Mouse (Mus musculus) cerebellum, adult 2 months (tissue): ENCODE measurements around the gene Map2. TPM values are rescaled to one million over a fixed set of nuclear protein-coding genes. Genes with fewer than 3 reads are reported as not detected.

Source experiments
- DNase-seq, 2 experiments: peaks; one replicate each; pipeline ENCODE4 v3.0.0; 2021
- H3K27ac ChIP-seq: fragments of 200-500 bp; 2 replicates; pipeline ENCODE4 v1.5.1; 2012; ENCODE audit warnings: low read length, control low read depth, inconsistent platforms; ENCODE audit not compliant: insufficient read depth
- H3K27me3 ChIP-seq: fragments of 200-500 bp; 2 replicates; pipeline ENCODE4 v1.6.1; 2012; ENCODE audit warnings: inconsistent platforms, mild to moderate bottlenecking, low read length, moderate library complexity; ENCODE audit not compliant: control insufficient read depth, insufficient read depth
- H3K4me1 ChIP-seq: fragments of 200-500 bp; 2 replicates; pipeline ENCODE4 v1.6.1; 2011; ENCODE audit warnings: low read length; ENCODE audit not compliant: control insufficient read depth, insufficient read depth
- H3K4me3 ChIP-seq: fragments of 200-500 bp; replicated peaks from 2 replicates; pipeline ENCODE3; 2011; ENCODE audit warnings: mild to moderate bottlenecking, low read depth, low read length, control low read depth; ENCODE audit not compliant: insufficient read depth
- CTCF ChIP-seq: fragments of 200-500 bp; IDR thresholded peaks from 2 replicates; pipeline ENCODE4 v1.5.1; 2011; ENCODE audit warnings: low read depth, mild to moderate bottlenecking, control low read depth, low read length, moderate library complexity, borderline replicate concordance; ENCODE audit not compliant: insufficient read depth
- POLR2A ChIP-seq: fragments of 200-500 bp; IDR thresholded peaks from 2 replicates; pipeline ENCODE4 v1.6.1; 2011; ENCODE audit warnings: low read length, control low read depth, borderline replicate concordance; ENCODE audit not compliant: insufficient read depth
- WGBS: fragments of 180-500 bp; shearing (Covaris S2); methylation state at CpG from one replicate; pipeline ENCODE4 v1.1.7; 2018; 5-methylcytosine and 5-hydroxymethylcytosine counted together
- polyA plus RNA-seq: library from polyadenylated mRNA; depleted of rRNA; stranded (reverse); fragments of >200 nt; gene quantifications from 2 replicates; pipeline ENCODE4 v1.2.3, GENCODE M21; 2012

Gene Map2
- polyA plus RNA-seq, 1 experiment = 259 TPM

DNA sequence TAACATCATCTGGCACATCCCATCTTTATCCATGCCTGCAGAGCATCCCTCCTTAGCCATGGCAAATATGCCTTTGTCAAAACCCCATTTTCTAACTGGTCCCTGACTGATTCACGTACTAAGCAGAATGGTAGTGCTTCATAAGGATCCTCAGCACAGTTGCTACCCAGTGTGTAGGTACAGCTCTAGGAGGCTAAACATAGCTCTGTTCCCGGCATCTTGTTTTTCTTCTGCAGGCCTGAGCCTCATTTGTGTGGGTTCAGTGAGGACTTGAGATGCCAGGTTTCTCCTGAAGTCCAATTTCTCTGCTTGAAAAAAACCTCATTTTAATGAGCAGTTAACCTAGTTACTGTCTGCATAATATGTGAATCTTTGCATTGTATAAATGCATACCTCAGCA lies 30.4 kb downstream of the Map2 start:
- H3K27ac ChIP-seq = no peak overlapping the region
- H3K4me3 ChIP-seq = no peak overlapping the region
- H3K4me1 ChIP-seq = peaks cover 4% of the 10 kb centered on the region; the same call in 1 of the 2 replicates
- WGBS = 43% methylated on average over 2 of the region's 2 CpGs
- no peaks in the 10 kb centered on the region for H3K27me3 ChIP-seq
- no peak for DNase-seq
- TF ChIP-seq POLR2A (no peak), CTCF (no peak)

DNA sequence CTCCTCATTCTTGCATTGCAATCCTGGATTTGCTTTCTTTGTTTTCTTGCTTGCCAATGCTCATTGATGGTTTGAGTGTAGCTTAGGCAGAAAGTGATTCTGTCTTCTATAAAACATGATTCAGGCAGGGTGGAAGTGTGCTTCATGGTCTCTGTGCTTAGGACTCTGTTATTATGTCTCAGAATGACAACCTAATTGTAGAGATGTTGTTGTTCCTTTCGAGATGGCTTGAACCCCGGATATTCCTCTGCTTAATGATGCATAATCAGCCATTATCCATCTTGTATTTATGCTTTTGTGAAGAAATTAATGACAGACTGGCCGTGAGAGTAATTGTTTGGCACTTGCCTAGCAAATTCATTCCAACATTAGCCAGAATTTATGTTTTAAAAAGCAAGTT lies 31.8 kb downstream of the Map2 start:
- Histone ChIP-seq H3K4me1 (peaks cover 7% of the 10 kb centered on the region; the same call in 1 of the 2 replicates), H3K27ac (no peak overlapping the region), H3K4me3 (no peak overlapping the region), H3K27me3 (no peaks in the 10 kb centered on the region)
- 12% methylated on average over 3 of the region's 3 CpGs for WGBS
- no peak for TF ChIP-seq CTCF
- TF ChIP-seq POLR2A = no peak
- DNase-seq = no peak

DNA sequence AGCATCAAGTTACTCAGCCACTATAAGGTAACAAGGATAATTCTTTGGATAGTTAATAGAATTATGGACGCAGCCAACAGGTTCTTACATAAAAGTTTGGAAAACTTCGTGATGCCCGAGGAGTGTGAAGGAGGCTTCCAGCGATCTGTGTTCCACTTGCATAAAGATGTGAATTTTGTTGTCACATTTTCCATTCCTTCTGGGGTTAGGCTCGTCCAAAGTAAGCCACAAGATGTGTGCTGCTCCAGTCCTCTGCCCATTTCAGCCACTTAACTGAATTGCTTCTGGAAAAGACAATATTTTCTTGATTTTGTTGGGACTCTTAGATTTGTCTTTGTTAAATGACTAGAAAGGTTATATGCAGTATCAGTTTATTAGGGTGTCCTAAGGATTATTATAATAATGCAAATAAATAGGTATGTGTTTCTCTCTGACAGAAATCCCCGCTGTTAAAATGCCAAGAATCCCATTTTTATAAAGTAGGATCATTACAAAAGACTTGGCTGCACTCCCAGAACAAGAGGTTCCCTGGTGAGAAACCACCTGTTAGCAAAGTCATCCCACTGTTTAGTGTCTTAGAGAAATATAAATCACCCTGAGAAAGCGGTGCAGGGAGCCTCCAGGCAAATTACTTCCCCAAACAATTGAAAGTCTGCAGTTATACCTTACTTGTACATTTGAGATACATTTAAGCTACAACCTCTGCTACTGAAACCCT lies 36.2 kb downstream of the Map2 start:
- peak; percentile 88 to 90 for DNase-seq

DNA sequence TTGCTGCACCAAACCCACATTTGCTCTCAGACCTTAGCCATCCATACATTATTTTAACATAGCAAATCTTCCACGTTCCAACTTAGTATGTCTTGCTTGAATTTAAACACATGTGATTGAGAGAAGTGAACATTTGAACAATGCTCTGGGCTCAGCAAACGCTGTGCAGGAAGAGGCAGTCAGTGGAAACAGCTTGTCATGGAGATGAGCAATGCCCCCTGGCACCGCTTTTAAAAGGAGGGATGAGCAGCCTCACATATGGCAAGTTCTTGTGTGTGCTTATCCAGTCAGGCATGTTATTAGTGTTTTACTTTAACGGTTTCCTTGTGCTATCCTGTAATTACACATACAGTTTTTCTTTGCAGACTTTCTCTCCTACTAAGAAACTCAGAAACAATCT lies 46.4 kb downstream of the Map2 start:
- Histone ChIP-seq H3K27me3 (no peaks in the 10 kb centered on the region), H3K4me3 (no peak overlapping the region), H3K4me1 (peaks cover 12% of the 10 kb centered on the region), H3K27ac (peak overlapping the region; percentile 48; the same call in 1 of the 2 replicates)
- peak; percentile 53 to 82 for DNase-seq
- TF ChIP-seq CTCF = no peak
- no peak for TF ChIP-seq POLR2A
- 5% methylated on average over 4 of the region's 4 CpGs for WGBS

More for the DNA sequence above, 36.2 kb downstream of the Map2 start:
- Histone ChIP-seq H3K27ac (no peak overlapping the region), H3K27me3 (no peaks in the 10 kb centered on the region), H3K4me3 (no peak overlapping the region), H3K4me1 (peaks cover 10% of the 10 kb centered on the region; the same call in 1 of the 2 replicates)
- TF ChIP-seq POLR2A = no peak
- no peak for TF ChIP-seq CTCF
- 16% methylated on average over 7 of the region's 7 CpGs for WGBS

DNA sequence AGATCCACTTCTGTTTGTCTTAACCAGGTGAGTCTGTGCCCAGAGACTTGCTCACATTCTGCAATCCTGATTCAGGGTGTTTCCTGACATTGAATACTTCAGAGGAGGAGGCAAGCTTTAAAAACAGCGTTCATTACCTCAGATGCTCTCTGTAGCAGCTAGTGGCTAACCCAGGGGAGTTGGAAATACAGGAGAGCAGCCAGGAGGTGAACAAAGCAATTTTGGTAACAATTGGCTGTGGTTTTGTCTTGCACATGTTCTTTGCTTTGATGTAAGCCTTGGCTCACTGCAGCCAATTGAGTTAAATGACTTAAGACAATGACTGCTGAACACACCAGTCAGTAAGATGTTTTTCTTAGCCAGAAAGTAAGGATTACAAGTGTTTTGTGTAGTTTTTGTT lies 48.3 kb downstream of the Map2 start:
- Histone ChIP-seq H3K27me3 (no peaks in the 10 kb centered on the region), H3K27ac (no peak overlapping the region), H3K4me3 (no peak overlapping the region), H3K4me1 (peaks cover 20% of the 10 kb centered on the region)
- TF ChIP-seq CTCF = no peak
- TF ChIP-seq POLR2A = no peak
- WGBS = 2% methylated on average over 1 of the region's 1 CpGs
- DNase-seq = peak in 1 of 2 experiments; percentile 49

DNA sequence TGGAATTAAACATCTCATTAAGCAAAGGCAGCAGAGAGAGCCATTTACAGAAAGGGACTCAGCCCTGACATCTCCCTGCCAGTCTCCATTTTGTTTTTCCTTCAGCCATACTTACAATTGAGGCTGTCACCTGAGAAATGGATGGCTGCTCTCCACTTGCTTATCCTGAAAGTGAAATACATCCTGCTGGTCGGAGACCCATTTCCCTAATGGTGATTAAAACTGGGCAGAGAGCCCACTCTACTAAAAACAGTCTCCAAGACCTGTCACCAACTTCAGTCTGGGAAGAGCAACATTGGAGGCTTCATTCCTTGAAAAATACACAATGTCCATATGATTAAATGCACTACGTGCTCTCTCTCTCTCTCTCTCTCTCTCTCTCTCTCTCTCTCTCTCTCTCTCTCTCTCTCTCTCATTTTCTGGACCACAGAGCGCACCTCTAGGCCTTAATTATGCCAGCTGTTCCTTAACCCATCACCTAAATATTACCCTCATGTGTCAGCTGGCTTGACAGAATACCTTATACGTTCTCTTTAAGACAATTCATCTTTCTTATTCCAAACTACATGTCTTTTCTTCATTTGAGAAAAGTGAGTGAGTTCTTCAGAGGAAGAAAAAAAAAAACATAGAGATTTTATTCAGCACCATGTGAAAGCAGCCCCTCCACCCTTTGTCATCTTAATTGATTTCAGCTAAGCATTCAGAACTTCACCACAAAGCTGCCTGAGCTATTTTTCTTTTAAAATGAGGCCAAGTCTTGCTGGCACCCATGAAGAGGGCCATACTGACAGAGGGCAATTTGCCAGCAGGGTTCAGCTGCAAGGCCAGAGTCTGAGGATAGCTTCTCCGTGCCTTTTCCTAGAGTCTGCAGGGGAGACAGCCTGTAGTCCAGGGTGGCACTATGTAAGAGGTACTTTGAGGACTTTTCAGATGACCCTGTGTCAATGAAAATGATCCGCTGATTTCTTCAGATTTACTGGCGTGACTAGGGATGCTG lies 51.6 kb downstream of the Map2 start:
- Histone ChIP-seq H3K27ac (no peak overlapping the region), H3K4me1 (peaks cover 11% of the 10 kb centered on the region), H3K27me3 (no peaks in the 10 kb centered on the region), H3K4me3 (no peak overlapping the region)
- 38% methylated on average over 7 of the region's 7 CpGs for WGBS
- peak; percentile 78 to 88 for DNase-seq
- no peak for TF ChIP-seq POLR2A
- no peak for TF ChIP-seq CTCF

DNA sequence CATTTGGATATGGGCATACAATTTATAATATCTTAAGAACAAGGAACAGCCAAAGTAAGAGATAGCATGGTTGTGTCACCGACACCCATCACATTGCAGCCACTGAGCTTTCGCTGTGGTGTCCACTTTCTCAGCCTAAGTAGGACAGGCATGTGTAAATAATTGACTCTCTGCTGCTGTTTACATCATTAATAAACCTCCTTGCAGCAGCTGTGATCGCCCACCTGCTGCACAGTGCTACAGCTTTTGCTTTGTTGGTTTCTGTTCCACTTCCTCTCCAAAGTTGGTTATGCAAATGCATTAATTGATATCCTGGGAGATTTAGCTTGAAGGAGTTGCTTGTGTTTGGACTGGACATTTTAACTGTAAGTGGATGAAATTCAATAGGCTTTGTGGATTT lies 53.1 kb downstream of the Map2 start:
- H3K27me3 ChIP-seq = no peaks in the 10 kb centered on the region
- 94% methylated on average over 3 of the region's 3 CpGs for WGBS
- no peak overlapping the region for H3K27ac ChIP-seq
- no peak for DNase-seq
- TF ChIP-seq POLR2A = no peak
- TF ChIP-seq CTCF = no peak
- H3K4me1 ChIP-seq = peaks cover 11% of the 10 kb centered on the region
- H3K4me3 ChIP-seq = no peak overlapping the region
